Mouse (Mus musculus) olfactory bulb, adult 2 months (tissue): ENCODE results near the gene Brd1.

Experiments
- CTCF ChIP-seq: fragments of 200-500 bp; IDR thresholded peaks from 2 replicates; pipeline ENCODE4 v1.5.1; 2012; ENCODE audit warnings: low read depth, mild to moderate bottlenecking, low read length, moderate library complexity; ENCODE audit not compliant: insufficient read depth
- POLR2A ChIP-seq: fragments of 200-500 bp; IDR thresholded peaks from 2 replicates; pipeline ENCODE4 v1.6.1; 2012; ENCODE audit warnings: mild to moderate bottlenecking, low read depth, low read length, moderate library complexity; ENCODE audit not compliant: insufficient read depth

DNA sequence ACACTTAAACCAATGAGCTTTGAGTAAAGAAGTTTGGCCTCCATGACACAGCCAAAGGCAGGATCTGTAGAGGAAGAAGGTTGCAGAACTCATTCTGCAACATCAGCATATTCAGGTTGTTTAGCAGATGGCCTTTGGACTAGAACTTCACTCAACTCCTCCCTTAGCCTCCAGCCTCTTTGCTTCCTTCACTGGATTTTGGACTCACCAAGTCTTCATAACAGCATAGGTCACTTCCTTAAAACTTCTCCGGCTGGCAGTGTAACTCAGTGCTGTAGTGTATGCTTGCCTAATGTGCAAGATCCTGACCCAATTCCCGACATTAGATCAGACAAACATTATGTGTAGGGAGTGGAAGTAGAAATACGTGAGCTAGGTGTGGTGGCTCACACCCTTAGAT is 11.3 kb upstream of the Brd1 start:
- TF ChIP-seq POLR2A (no peak), CTCF (no peak)
